Mouse (Mus musculus) intestine, embryonic 16.5 days (tissue): ENCODE results near the gene Dbp. TPM values are rescaled to one million over a fixed set of nuclear protein-coding genes. Genes with fewer than 3 reads are reported as not detected.

Experiments
- ATAC-seq: fragments of 200-750 bp; cut with Nextera tagmentation; 2 replicates; pipeline ENCODE4 v1.8.0; 2017; ENCODE audit warnings: moderate TSS enrichment, moderate library complexity
- H3K27ac ChIP-seq: fragments of 300-500 bp; sonication (generic); 2 replicates; pipeline ENCODE4 v1.5.1; 2014; ENCODE audit warnings: mild to moderate bottlenecking, low read length
- H3K27me3 ChIP-seq: fragments of 300-500 bp; sonication (generic); replicated peaks from 2 replicates; pipeline ENCODE4 v1.6.1; 2014; ENCODE audit warnings: low read length, control low read depth, mixed read lengths; ENCODE audit not compliant: control insufficient read depth, insufficient read depth
- H3K36me3 ChIP-seq: fragments of 300-500 bp; sonication (generic); 2 replicates; pipeline ENCODE4 v1.6.1; 2014; ENCODE audit warnings: low read length, control low read depth; ENCODE audit not compliant: control insufficient read depth, insufficient read depth
- H3K4me1 ChIP-seq: fragments of 300-500 bp; sonication (generic); 2 replicates; pipeline ENCODE4 v1.6.1; 2014; ENCODE audit warnings: low read length, control low read depth, mixed read lengths; ENCODE audit not compliant: control insufficient read depth, insufficient read depth
- H3K4me2 ChIP-seq: fragments of 300-500 bp; sonication (generic); 2 replicates; pipeline ENCODE4 v1.6.1; 2014; ENCODE audit warnings: low read depth, low read length, control low read depth
- H3K4me3 ChIP-seq: fragments of 300-500 bp; sonication (generic); 2 replicates; pipeline ENCODE4 v1.5.1; 2014; ENCODE audit warnings: mild to moderate bottlenecking, low read length
- H3K9ac ChIP-seq: fragments of 300-500 bp; sonication (generic); 2 replicates; pipeline ENCODE4 v1.6.1; 2014; ENCODE audit warnings: low read depth, low read length
- H3K9me3 ChIP-seq: fragments of 300-500 bp; sonication (generic); 2 replicates; pipeline ENCODE4 v1.6.1; 2016; ENCODE audit warnings: low read length, control low read depth; ENCODE audit not compliant: control insufficient read depth
- WGBS: fragments of 180-500 bp; shearing (Covaris S2); extraction: QIAGEN DNeasy Blood & Tissue Kit; methylation state at CpG from one replicate; pipeline ENCODE4 v1.1.7; 2014; 5-methylcytosine and 5-hydroxymethylcytosine counted together
- polyA plus RNA-seq: library from polyadenylated mRNA; unstranded; fragments of >200 nt; fragmentation: Nextera tagmentation; extraction: Ambion mirVana; gene quantifications from 2 replicates; pipeline ENCODE4 v1.2.1, GENCODE M21; 2015

Dbp gene
- polyA plus RNA-seq, 1 experiment from 2014 or later = 2.3 TPM

GRCm38 (mm10) chr7:45689800-45690199 is 15.1 kb upstream of the Dbp start:
- Histone ChIP-seq H3K4me1 (peaks cover 18% of the 10 kb centered on the region; the same call in 1 of the 2 replicates), H3K27ac (no peak overlapping the region), H3K36me3 (no peaks in the 10 kb centered on the region), H3K9me3 (no peaks in the 10 kb centered on the region), H3K4me2 (no peak overlapping the region), H3K4me3 (no peak overlapping the region), H3K9ac (no peak overlapping the region), H3K27me3 (no peaks in the 10 kb centered on the region; the same call in 1 of the 2 replicates)
- no peak for ATAC-seq
- 61% methylated on average over 11 of the region's 11 CpGs for WGBS

GRCm38 (mm10) chr7:45692364-45692763 is 12.5 kb upstream of the Dbp start:
- no peak overlapping the region for H3K4me3 ChIP-seq
- H3K27ac ChIP-seq = no peak overlapping the region
- H3K36me3 ChIP-seq = no peaks in the 10 kb centered on the region
- no peak overlapping the region for H3K9ac ChIP-seq
- no peaks in the 10 kb centered on the region for H3K9me3 ChIP-seq
- ATAC-seq = no peak
- WGBS = 78% methylated on average over 2 of the region's 2 CpGs
- no peak overlapping the region for H3K4me2 ChIP-seq
- H3K27me3 ChIP-seq = no peaks in the 10 kb centered on the region
- H3K4me1 ChIP-seq = no peaks in the 10 kb centered on the region

DNA sequence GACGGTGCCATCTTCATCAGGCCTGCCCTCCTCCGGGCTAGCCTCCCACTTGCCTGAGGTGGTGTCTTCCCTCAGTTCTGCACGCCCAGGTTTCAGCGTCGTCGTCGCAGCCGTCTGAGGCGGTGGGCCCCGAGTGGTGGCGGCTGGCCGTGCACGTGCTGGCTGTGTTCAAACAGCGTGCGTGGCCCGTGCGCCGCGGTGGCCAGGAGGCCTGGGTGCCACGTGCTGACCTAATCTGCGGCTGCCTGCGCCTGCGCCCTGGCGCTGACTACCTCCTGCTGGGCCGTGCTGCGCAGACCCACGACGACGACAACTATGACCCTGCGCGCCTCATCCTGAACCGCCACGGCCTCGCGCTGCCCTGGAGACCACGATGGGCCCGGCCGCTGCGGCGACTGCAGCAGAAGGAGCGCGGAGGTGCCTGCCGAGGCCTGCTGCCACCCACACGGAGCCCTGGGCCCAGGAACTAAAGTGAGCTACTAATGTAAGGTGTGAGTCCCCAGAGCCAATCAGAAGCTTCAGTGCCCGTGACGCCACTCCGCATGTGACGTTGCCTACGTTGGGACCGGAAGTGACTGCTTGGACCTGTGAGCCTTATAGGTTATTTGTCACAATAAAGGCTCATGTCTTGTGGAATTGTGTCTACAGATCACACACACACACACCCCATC is 10.8 kb upstream of the Dbp start, which contains the start of gene Sec1:
Gene Sec1, minus strand, starts transcription at position 482 of the 671 bp plus-strand sequence.
- Histone ChIP-seq H3K9me3 (no peaks in the 10 kb centered on the region), H3K36me3 (no peaks in the 10 kb centered on the region), H3K27me3 (peaks cover 8% of the 10 kb centered on the region), H3K4me1 (no peaks in the 10 kb centered on the region), H3K9ac (no peak within 1 kb of the TSS), H3K27ac (no peak within 1 kb of the TSS), H3K4me3 (no peak within 1 kb of the TSS), H3K4me2 (no peak within 1 kb of the TSS)
- no peak for ATAC-seq
- WGBS = 90% methylated on average over 50 of the region's 50 CpGs

DNA sequence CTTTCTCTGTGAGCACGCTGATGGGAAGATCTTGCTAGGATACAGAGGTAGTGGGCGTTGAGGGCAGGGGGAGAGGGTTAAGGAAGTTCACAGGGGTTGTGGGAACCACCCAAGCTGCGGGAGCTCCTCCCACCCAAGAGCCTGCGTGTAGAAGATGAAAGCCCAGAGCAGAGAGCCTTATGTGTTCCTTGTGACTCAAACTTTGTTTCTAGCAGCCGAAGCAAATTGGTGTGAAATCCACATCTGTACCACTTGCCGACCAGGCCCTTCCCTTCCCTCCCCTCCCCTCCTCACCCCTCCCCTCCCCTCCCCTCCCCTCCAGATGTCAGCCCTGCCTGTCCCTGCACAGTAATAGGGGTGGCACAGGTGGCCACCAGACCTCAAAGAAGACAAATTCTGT is 9.8 kb upstream of the Dbp start:
- H3K36me3 ChIP-seq = no peaks in the 10 kb centered on the region
- ATAC-seq = no peak

GRCm38 (mm10) chr7:45697894-45698293 is 7.0 kb upstream of the Dbp start:
- peaks cover 24% of the 10 kb centered on the region for H3K27me3 ChIP-seq
- WGBS = 80% methylated on average over 6 of the region's 7 CpGs
- H3K27ac ChIP-seq = no peak overlapping the region
- no peak overlapping the region for H3K4me2 ChIP-seq
- no peak overlapping the region for H3K4me3 ChIP-seq
- no peaks in the 10 kb centered on the region for H3K9me3 ChIP-seq
- H3K4me1 ChIP-seq = peaks cover 13% of the 10 kb centered on the region
- no peak overlapping the region for H3K9ac ChIP-seq
- ATAC-seq = no peak
- H3K36me3 ChIP-seq = no peaks in the 10 kb centered on the region

More for the DNA sequence above, 9.8 kb upstream of the Dbp start:
- Histone ChIP-seq H3K4me3 (no peak overlapping the region), H3K9me3 (no peaks in the 10 kb centered on the region), H3K27me3 (peaks cover 16% of the 10 kb centered on the region), H3K4me2 (no peak overlapping the region), H3K9ac (no peak overlapping the region), H3K4me1 (peaks cover 5% of the 10 kb centered on the region; the same call in 1 of the 2 replicates), H3K27ac (no peak overlapping the region)
- WGBS = 25% methylated on average over 6 of the region's 6 CpGs

GRCm38 (mm10) chr7:45699523-45700141 is 5.3 kb upstream of the Dbp start, which contains the start of gene Car11:
Gene Car11, plus strand, starts transcription at chr7:45699843.
- no peak within 1 kb of the TSS for H3K27ac ChIP-seq
- WGBS = 4% methylated on average over 36 of the region's 36 CpGs
- no peak for ATAC-seq
- H3K36me3 ChIP-seq = no peaks in the 10 kb centered on the region
- no peaks in the 10 kb centered on the region for H3K9me3 ChIP-seq
- H3K9ac ChIP-seq = peak within 1 kb of the TSS; percentile 66
- H3K27me3 ChIP-seq = peaks cover 24% of the 10 kb centered on the region
- peak within 1 kb of the TSS; percentile 43 for H3K4me3 ChIP-seq
- peak within 1 kb of the TSS; percentile 75 for H3K4me2 ChIP-seq
- H3K4me1 ChIP-seq = peaks cover 23% of the 10 kb centered on the region

GRCm38 (mm10) chr7:45700301-45701015 is 4.4 kb upstream of the Dbp start:
- H3K36me3 ChIP-seq = no peaks in the 10 kb centered on the region
- no peak overlapping the region for H3K27ac ChIP-seq
- 2% methylated on average over 20 of the region's 20 CpGs for whole genome bisulfite sequencing
- ATAC-seq = no peak
- peaks cover 24% of the 10 kb centered on the region for H3K4me1 ChIP-seq
- peak overlapping the region; percentile 75 for H3K4me2 ChIP-seq
- H3K9me3 ChIP-seq = no peaks in the 10 kb centered on the region
- peaks cover 24% of the 10 kb centered on the region for H3K27me3 ChIP-seq
- peak overlapping the region; percentile 66 for H3K9ac ChIP-seq
- peak overlapping the region; percentile 43 for H3K4me3 ChIP-seq

GRCm38 (mm10) chr7:45701072-45701471 is 3.8 kb upstream of the Dbp start:
- peak overlapping the region; percentile 75 for H3K4me2 ChIP-seq
- peak overlapping the region; percentile 41; the same call in 1 of the 2 replicates for H3K27ac ChIP-seq
- peak overlapping the region; percentile 64 for H3K9ac ChIP-seq
- H3K27me3 ChIP-seq = peaks cover 24% of the 10 kb centered on the region
- H3K4me3 ChIP-seq = peak overlapping the region; percentile 31
- no peaks in the 10 kb centered on the region for H3K9me3 ChIP-seq
- peaks cover 30% of the 10 kb centered on the region for H3K4me1 ChIP-seq
- no peak for ATAC-seq
- no peaks in the 10 kb centered on the region for H3K36me3 ChIP-seq
- 30% methylated on average over 11 of the region's 11 CpGs for WGBS

DNA sequence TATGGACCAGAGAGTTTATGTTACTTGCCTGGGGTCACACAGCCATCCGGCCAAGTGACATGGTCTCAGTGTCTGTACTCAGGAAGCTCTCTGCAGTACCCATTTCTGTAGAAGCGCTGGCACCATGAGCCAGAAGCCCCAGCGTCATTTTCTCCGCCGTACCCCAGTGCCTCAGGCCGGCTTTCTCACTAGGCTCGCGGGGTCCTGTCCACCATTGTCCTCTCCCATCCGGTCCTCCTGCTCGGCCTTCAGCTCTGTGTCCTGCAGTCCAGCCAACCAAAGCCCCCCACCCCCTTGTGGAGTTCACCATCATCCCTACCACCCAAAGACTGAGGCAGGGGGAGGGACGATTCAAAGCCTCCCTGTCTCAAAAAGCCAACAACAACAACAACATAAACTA is 3.3 kb upstream of the Dbp start:
- no peaks in the 10 kb centered on the region for H3K36me3 ChIP-seq
- H3K27me3 ChIP-seq = peaks cover 24% of the 10 kb centered on the region
- H3K4me3 ChIP-seq = no peak overlapping the region; the same call in 1 of the 2 replicates
- H3K9ac ChIP-seq = no peak overlapping the region
- no peak overlapping the region for H3K27ac ChIP-seq
- no peaks in the 10 kb centered on the region for H3K9me3 ChIP-seq
- peaks cover 35% of the 10 kb centered on the region for H3K4me1 ChIP-seq
- H3K4me2 ChIP-seq = no peak overlapping the region
- no peak for ATAC-seq
- 88% methylated on average over 11 of the region's 11 CpGs for WGBS
